Mouse (Mus musculus) left cerebral cortex, adult 11 months (tissue): ENCODE data around the gene 9330159F19Rik.

ENCODE experiments used
- DNase-seq: peaks from one replicate; pipeline ENCODE4 v3.0.0; 2022; ENCODE audit warnings: low spot score

Gene 9330159F19Rik

DNA sequence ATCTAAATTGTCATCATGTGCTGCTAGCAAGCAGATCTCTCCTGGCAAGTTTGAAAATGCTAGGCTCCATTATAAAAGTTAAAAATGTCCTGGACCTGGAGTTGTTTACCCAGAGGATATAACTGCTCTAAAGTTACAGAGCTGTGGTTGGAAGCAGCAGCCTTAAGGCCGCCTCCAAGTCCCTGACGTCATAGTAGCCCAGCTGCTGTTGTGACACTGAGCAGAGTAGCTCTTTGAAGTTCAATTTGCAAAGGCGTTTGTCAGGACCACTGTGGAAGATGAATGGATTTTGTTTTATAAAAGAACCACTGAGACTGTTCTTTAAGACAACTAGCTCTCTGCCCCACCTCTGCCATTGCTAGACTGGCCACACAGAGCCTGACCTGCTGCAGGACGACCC is at the start of gene 9330159F19Rik:
Gene 9330159F19Rik (plus strand): TSS at position 154 of the 400 bp plus-strand sequence.
- DNase-seq: peak; percentile 40

- no peak for DNase-seq
These were observed 49.7 kb upstream of the 9330159F19Rik start for GRCm38 (mm10) chr10:29161664-29162063.

GRCm38 (mm10) chr10:29173778-29174177 is 37.6 kb upstream of the 9330159F19Rik start:
- DNase-seq: no peak

GRCm38 (mm10) chr10:29175656-29176055 is 35.8 kb upstream of the 9330159F19Rik start:
- DNase-seq: no peak

DNA sequence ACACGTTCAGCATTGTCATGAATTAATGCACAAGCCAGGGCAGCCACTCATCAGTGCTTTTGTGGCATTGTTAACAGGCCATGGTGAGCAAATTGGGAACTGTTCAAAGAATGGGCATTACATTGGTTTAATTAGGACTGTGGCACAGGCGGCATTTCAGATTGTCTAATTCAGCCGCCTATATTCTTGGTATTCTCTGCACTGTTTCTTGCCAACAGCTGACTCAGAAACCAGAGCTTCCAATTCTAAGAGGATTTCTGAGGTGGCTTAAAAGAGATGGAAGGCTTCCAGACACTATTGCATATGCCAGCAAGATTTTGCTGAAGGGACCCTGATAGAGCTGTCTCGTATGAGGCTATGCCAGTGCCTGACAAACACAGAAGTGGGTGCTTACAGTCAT is 34.5 kb upstream of the 9330159F19Rik start:
- no peak for DNase-seq

- DNase-seq: peak; percentile 44
These were observed 33.4 kb upstream of the 9330159F19Rik start for GRCm38 (mm10) chr10:29178003-29178402.

- DNase-seq: no peak
These were observed 31.2 kb upstream of the 9330159F19Rik start for GRCm38 (mm10) chr10:29180210-29180609.

DNA sequence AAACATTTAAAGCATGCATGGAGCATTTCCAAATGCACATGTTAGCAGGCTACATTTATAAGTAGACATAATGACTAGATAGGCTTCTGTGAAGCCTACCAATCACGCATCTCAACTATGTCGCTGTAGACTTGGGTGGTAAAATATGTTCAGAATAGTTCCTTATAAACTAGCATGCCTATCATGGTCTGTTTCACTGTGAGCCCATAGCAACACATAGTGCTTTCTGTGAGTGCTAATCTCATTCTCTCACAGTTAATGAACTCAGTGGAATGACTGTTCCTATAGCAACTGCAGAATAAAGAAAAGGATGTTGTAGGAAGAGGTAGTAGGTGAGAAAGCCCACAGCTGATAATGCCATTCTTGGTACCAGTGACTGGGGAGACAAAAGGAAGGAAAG is 30.4 kb upstream of the 9330159F19Rik start:
- DNase-seq: no peak

- no peak for DNase-seq
These were observed 17.6 kb upstream of the 9330159F19Rik start for GRCm38 (mm10) chr10:29193769-29194168.

GRCm38 (mm10) chr10:29196811-29197210 is 14.6 kb upstream of the 9330159F19Rik start:
- DNase-seq: no peak

DNA sequence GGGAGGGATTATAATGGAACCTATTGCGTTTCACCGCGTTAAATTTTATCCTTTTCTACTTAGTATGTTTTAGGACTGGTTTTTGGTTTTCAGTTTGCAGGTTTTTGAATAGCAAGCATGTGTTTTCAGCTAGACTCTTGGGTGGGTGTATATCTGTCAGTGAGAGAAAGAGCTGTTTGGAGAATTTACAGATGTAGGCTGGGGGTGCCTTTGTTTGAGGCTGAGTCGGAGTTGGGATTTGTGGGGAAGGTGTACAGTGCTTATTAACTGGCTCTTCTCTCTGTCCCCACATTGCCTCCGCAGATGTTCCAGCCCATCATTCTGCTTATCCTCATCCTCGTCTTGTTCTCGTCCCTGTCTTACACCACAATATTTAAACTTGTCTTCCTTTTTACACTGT is 12.8 kb upstream of the 9330159F19Rik start, which contains the start of gene Gm49353:
Gene Gm49353 (plus strand): TSS at position 313 of the 400 bp plus-strand sequence.
- DNase-seq: no peak

- DNase-seq: no peak
These were observed 11.6 kb upstream of the 9330159F19Rik start for GRCm38 (mm10) chr10:29199835-29200234.

DNA sequence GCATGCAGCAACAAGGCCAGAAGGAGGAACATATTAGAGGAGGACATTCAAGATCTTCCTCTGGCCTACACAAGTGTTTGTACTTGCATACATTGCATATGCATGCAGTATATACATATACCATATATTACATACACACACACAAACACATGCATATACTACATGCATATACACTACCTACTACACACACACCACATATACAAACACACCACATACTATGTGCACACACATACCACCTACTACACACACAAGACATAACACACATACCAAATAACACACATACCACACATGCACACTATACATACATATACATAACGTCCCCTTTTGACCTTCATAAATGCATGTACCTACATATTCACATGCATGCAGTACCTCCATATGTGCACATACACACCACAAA is 10.8 kb upstream of the 9330159F19Rik start:
- no peak for DNase-seq

GRCm38 (mm10) chr10:29206730-29207129 is 4.7 kb upstream of the 9330159F19Rik start:
- no peak for DNase-seq

GRCm38 (mm10) chr10:29208735-29209134 is 2.7 kb upstream of the 9330159F19Rik start:
- DNase-seq: no peak

GRCm38 (mm10) chr10:29213534-29214100 is 2.2 kb downstream of the 9330159F19Rik start:
- peak; percentile 58 for DNase-seq

DNA sequence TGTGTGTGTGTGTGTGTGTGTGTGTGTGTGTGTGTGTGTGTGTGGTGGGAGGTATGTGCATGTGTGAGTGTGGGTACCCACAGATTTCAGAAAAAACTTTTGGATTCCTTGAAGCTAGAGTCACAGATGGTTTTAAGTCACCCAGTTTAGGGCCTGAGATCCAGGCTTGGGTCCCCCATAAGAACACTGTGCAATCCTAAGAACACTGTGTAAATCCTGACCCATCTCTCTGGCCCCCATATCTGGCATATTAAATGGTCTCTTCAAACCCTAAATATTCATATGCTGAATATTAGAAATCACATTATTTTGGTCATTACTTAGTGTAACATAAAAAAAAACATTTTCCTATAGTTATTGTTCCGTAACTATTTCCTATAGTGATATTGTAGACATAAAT is 5.6 kb downstream of the 9330159F19Rik start:
- no peak for DNase-seq

GRCm38 (mm10) chr10:29217451-29217850 is 6.0 kb downstream of the 9330159F19Rik start:
- no peak for DNase-seq

DNA sequence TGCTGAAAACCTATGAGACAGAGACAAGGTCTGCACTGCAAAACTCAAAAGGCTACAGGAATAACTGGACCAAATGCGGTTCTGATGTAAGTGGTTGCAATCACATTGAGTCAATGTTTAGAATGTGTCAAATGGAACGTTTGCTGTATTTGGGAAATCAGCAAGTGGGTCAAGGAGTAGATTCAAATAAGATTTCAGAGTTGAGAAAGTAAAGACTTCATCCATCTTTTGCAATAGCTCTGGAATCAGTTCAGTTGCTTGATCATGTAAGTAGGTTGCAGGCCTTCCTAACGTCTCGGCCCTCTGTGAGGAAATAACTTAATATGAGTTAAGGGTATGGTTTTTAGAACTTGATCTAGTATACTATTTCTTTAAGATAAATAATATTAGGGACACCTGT is 13.9 kb downstream of the 9330159F19Rik start:
- no peak for DNase-seq

DNA sequence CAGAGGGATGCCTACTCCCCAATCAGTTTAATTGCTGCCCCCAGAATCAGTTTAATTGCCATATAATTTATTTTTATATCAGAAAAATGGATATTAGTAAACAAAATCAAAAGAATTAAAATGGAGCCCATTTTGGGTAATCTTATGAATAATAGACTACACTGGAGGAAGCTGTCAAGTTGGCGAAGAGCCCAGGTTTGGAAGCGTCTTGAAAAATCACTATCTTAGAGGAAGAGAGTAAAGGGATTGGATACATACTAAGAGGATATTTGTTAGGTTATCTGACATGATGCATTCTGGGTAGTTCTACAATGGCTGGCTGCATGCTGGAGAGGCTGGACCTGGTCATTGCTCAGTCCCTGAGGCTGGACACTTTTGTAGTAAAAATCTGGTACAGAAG is 19.8 kb downstream of the 9330159F19Rik start:
- DNase-seq: no peak
